Mouse (Mus musculus) forebrain, embryonic 15.5 days (tissue): Measurements from ENCODE around the gene Agfg1. TPM values are rescaled to one million over a fixed set of nuclear protein-coding genes. Genes with fewer than 3 reads are reported as not detected.
"Not testable (repeated sequence)": the region's sequence is repeated elsewhere in the genome, so short reads cannot be mapped to it uniquely, and the experiment has no call there.

Source experiments
- ATAC-seq: fragments of 200-750 bp; cut with Nextera tagmentation; replicated peaks from 2 replicates; pipeline ENCODE4 v1.8.0; 2017; ENCODE audit warnings: mild to moderate bottlenecking, moderate TSS enrichment, moderate library complexity
- H3K27ac ChIP-seq: fragments of 300-500 bp; sonication (generic); replicated peaks from 2 replicates; pipeline ENCODE4 v1.5.1; 2015; ENCODE audit warnings: mild to moderate bottlenecking, inconsistent platforms
- H3K27me3 ChIP-seq: fragments of 300-500 bp; sonication (generic); 2 replicates; pipeline ENCODE4 v1.6.1; 2015; ENCODE audit warnings: inconsistent platforms
- H3K36me3 ChIP-seq: fragments of 300-500 bp; sonication (generic); 2 replicates; pipeline ENCODE4 v1.6.1; 2015; ENCODE audit warnings: mild to moderate bottlenecking, inconsistent platforms
- H3K4me1 ChIP-seq: fragments of 300-500 bp; sonication (generic); 2 replicates; pipeline ENCODE4 v1.6.1; 2015; ENCODE audit warnings: inconsistent platforms
- H3K4me2 ChIP-seq: fragments of 300-500 bp; sonication (generic); replicated peaks from 2 replicates; pipeline ENCODE4 v1.6.1; 2015; ENCODE audit warnings: mild to moderate bottlenecking, inconsistent platforms
- H3K4me3 ChIP-seq: fragments of 300-500 bp; sonication (generic); 2 replicates; pipeline ENCODE4 v1.5.1; 2015; ENCODE audit warnings: mild to moderate bottlenecking, inconsistent platforms
- H3K9ac ChIP-seq: fragments of 300-500 bp; sonication (generic); replicated peaks from 2 replicates; pipeline ENCODE4 v1.6.1; 2015; ENCODE audit warnings: mild to moderate bottlenecking, inconsistent platforms
- H3K9me3 ChIP-seq: fragments of 300-500 bp; sonication (generic); 2 replicates; pipeline ENCODE4 v1.6.1; 2016; ENCODE audit warnings: inconsistent platforms
- WGBS: fragments of 180-500 bp; shearing (Covaris S2); methylation state at CpG from one replicate; pipeline ENCODE4 v1.1.7; 2015; ENCODE audit warnings: mixed read lengths; 5-methylcytosine and 5-hydroxymethylcytosine counted together
- microRNA-seq: library from miRNA; unstranded; fragments of <30 nt; microRNA quantifications from one replicate; pipeline ENCODE4, GENCODE M21; 2016
- polyA plus RNA-seq: library from polyadenylated mRNA; unstranded; fragments of >200 nt; fragmentation: Nextera tagmentation; extraction: Ambion mirVana; gene quantifications from 2 replicates; pipeline ENCODE4 v1.2.1, GENCODE M21; 2015

Agfg1 gene
- polyA plus RNA-seq, 1 experiment from 2014 or later: 36.8 TPM

- not testable (repeated sequence) for H3K4me2 ChIP-seq, H3K4me1 ChIP-seq, H3K36me3 ChIP-seq, H3K9me3 ChIP-seq, H3K4me3 ChIP-seq, ATAC-seq, H3K27ac ChIP-seq, H3K9ac ChIP-seq, H3K27me3 ChIP-seq
- no CpG with 5 or more reads among the region's 6 CpGs for WGBS
Measured at GRCm38 (mm10) chr1:82931326-82931725, 92.0 kb downstream of the Agfg1 start, which contains the start of gene Gm6217. Gene Gm6217, minus strand, starts transcription at chr1:82931399.

- Histone ChIP-seq H3K9me3 (no peaks in the 10 kb centered on the region), H3K27ac (no peak overlapping the region), H3K4me1 (no peaks in the 10 kb centered on the region), H3K9ac (no peak overlapping the region), H3K4me3 (no peak overlapping the region), H3K27me3 (no peaks in the 10 kb centered on the region), H3K4me2 (no peak overlapping the region), H3K36me3 (no peaks in the 10 kb centered on the region)
- no peak for ATAC-seq
- WGBS: 95% methylated on average over 5 of the region's 5 CpGs
Measured at GRCm38 (mm10) chr1:82938666-82939065, 99.4 kb downstream of the Agfg1 start.

GRCm38 (mm10) chr1:82942505-82942904 is 103.2 kb downstream of the Agfg1 start:
- WGBS: 77% methylated on average over 2 of the region's 2 CpGs

GRCm38 (mm10) chr1:82943295-82943694 is 104.0 kb downstream of the Agfg1 start, which contains the start of gene A030003K21Rik:
Gene A030003K21Rik, minus strand, starts transcription at chr1:82943388.
- ATAC-seq, H3K9me3 ChIP-seq: not testable (repeated sequence)
- WGBS: no CpG with 5 or more reads among the region's 6 CpGs

More at GRCm38 (mm10) chr1:82942505-82942904, 103.2 kb downstream of the Agfg1 start:
- H3K4me1 ChIP-seq, H3K27me3 ChIP-seq, H3K9ac ChIP-seq, H3K4me3 ChIP-seq, ATAC-seq, H3K27ac ChIP-seq, H3K36me3 ChIP-seq, H3K9me3 ChIP-seq, H3K4me2 ChIP-seq: not testable (repeated sequence)

GRCm38 (mm10) chr1:82946029-82946428 is 106.7 kb downstream of the Agfg1 start:
- 100% methylated on average over 2 of the region's 2 CpGs for WGBS
- H3K27ac ChIP-seq, H3K4me1 ChIP-seq, H3K9me3 ChIP-seq, H3K4me2 ChIP-seq, H3K27me3 ChIP-seq, H3K4me3 ChIP-seq, H3K36me3 ChIP-seq, ATAC-seq, H3K9ac ChIP-seq: not testable (repeated sequence)

More at GRCm38 (mm10) chr1:82943295-82943694, 104.0 kb downstream of the Agfg1 start, which contains the start of gene A030003K21Rik:
- not testable (repeated sequence) for H3K27me3 ChIP-seq, H3K4me2 ChIP-seq, H3K4me1 ChIP-seq, H3K36me3 ChIP-seq, H3K9ac ChIP-seq, H3K4me3 ChIP-seq, H3K27ac ChIP-seq

- H3K4me1 ChIP-seq: no peaks in the 10 kb centered on the region
- H3K4me3 ChIP-seq: no peak overlapping the region
- H3K9me3 ChIP-seq: no peaks in the 10 kb centered on the region
- H3K27me3 ChIP-seq: no peaks in the 10 kb centered on the region
- H3K36me3 ChIP-seq: no peaks in the 10 kb centered on the region
- ATAC-seq: no peak
- no peak overlapping the region for H3K9ac ChIP-seq
- WGBS: 88% methylated on average over 2 of the region's 2 CpGs
- no peak overlapping the region for H3K27ac ChIP-seq
- no peak overlapping the region for H3K4me2 ChIP-seq
Measured at GRCm38 (mm10) chr1:82948601-82949000, 109.3 kb downstream of the Agfg1 start.

Small RNA genes within 50 kb of the gene (microRNA-seq; reads per million reads assigned to microRNA genes)
- gene Gm22396: 1.1 reads per million

Other genes with a start within 250 kb of the Agfg1 start
- 373 and 380 TPM in 2 replicates for gene Mff, start 114.6 kb upstream of the Agfg1 start, polyA plus RNA-seq
- not detected in 2 replicates for gene Tm4sf20, start 71.0 kb upstream of the Agfg1 start, polyA plus RNA-seq
- not detected in 2 replicates for gene Gm47791, start 68.2 kb upstream of the Agfg1 start, polyA plus RNA-seq
- gene A030005L19Rik, start 73.8 kb downstream of the Agfg1 start, polyA plus RNA-seq: not detected in 2 replicates
- gene A030014E15Rik, start 85.4 kb downstream of the Agfg1 start, polyA plus RNA-seq: not detected in 2 replicates
- gene Gm6217, start 91.9 kb downstream of the Agfg1 start, polyA plus RNA-seq: not detected in 2 replicates
- not detected in 2 replicates for gene A030003K21Rik, start 103.9 kb downstream of the Agfg1 start, polyA plus RNA-seq
- not detected in 2 replicates for gene Gm7544, start 116.5 kb downstream of the Agfg1 start, polyA plus RNA-seq
- gene Gm47955, start 120.8 kb downstream of the Agfg1 start, polyA plus RNA-seq: not detected in 2 replicates
- gene Gm47959, start 161.1 kb downstream of the Agfg1 start, polyA plus RNA-seq: not detected in 2 replicates
- 0.55 and 0.81 TPM in 2 replicates for gene Slc19a3, start 199.0 kb downstream of the Agfg1 start, polyA plus RNA-seq
- gene Krtap28-10, start 203.0 kb downstream of the Agfg1 start, polyA plus RNA-seq: not detected in 2 replicates
- gene Gm47969, start 205.4 kb downstream of the Agfg1 start, polyA plus RNA-seq: not detected in 2 replicates
- not detected in 2 replicates for gene A030005K14Rik, start 219.9 kb downstream of the Agfg1 start, polyA plus RNA-seq
- gene Krtap28-13, start 221.4 kb downstream of the Agfg1 start, polyA plus RNA-seq: not detected in 2 replicates